Mouse (Mus musculus): Measurements from ENCODE around the gene Abca12. TPM values are rescaled to one million over a fixed set of nuclear protein-coding genes. Genes with fewer than 3 reads are reported as not detected.
A peak's percentile ranks its signal among the peaks of the same experiment; 100 is the strongest.

Gene Abca12
- polyA plus RNA-seq (2015; fragmentation: Nextera tagmentation; extraction: Ambion mirVana) = 8.3 and 8.8 TPM in 2 replicates

GRCm38 (mm10) chr1:71414810-71415209 is at the start of gene Abca12:
Gene Abca12, minus strand, starts transcription at chr1:71414910.
- no peaks in the 10 kb centered on the region for H3K4me1 ChIP-seq (replicated peaks; ENCODE audit: control insufficient read depth, insufficient read depth)
- no peaks in the 10 kb centered on the region for H3K9me3 ChIP-seq (ENCODE audit: control insufficient read depth, low read length)
- ATAC-seq (ENCODE audit: low FRiP score, low TSS enrichment) (no peak; the same call in 1 of the 2 replicates), DNase-seq (ENCODE audit: low spot score) (no peak)
- H3K9ac ChIP-seq (ENCODE audit: low read length) = no peak within 1 kb of the TSS
- H3K4me3 ChIP-seq (ENCODE audit: low read depth, low read length) = no peak within 1 kb of the TSS
- H3K4me2 ChIP-seq (replicated peaks; ENCODE audit: low read depth) = no peak within 1 kb of the TSS
- no peaks in the 10 kb centered on the region for H3K27me3 ChIP-seq (ENCODE audit: control insufficient read depth, insufficient read depth, low read length)
- no peak for TF ChIP-seq CTCF (IDR thresholded peaks at IDR 0.05; ENCODE audit: low read depth)
- WGBS = 66% methylated on average over 7 of the region's 7 CpGs
- H3K36me3 ChIP-seq (ENCODE audit: control insufficient read depth, insufficient read depth, low read length) = no peaks in the 10 kb centered on the region
- peak within 1 kb of the TSS; percentile 37; the same call in 1 of the 2 replicates for H3K27ac ChIP-seq (replicated peaks)

- DNase-seq (ENCODE audit: low spot score) (no peak), ATAC-seq (ENCODE audit: low FRiP score, low TSS enrichment) (no peak)
- TF ChIP-seq EP300 (optimal IDR thresholded peaks at IDR 0.05) (no peak), CTCF (IDR thresholded peaks at IDR 0.05; ENCODE audit: low read depth) (no peak)
- H3K4me1 ChIP-seq (replicated peaks; ENCODE audit: control insufficient read depth, insufficient read depth) = no peaks in the 10 kb centered on the region
- H3K27ac ChIP-seq (replicated peaks) = no peak overlapping the region
- H3K9me3 ChIP-seq (ENCODE audit: control insufficient read depth, low read length) = no peaks in the 10 kb centered on the region
- H3K36me3 ChIP-seq (ENCODE audit: control insufficient read depth, insufficient read depth, low read length) = no peaks in the 10 kb centered on the region
- H3K27me3 ChIP-seq (ENCODE audit: control insufficient read depth, insufficient read depth, low read length) = no peaks in the 10 kb centered on the region
- H3K4me2 ChIP-seq (replicated peaks; ENCODE audit: low read depth) = no peak overlapping the region
- H3K9ac ChIP-seq (ENCODE audit: low read length) = no peak overlapping the region
- 59% methylated on average over 3 of the region's 3 CpGs for WGBS
- H3K4me3 ChIP-seq (ENCODE audit: low read depth, low read length) = no peak overlapping the region
Measured at GRCm38 (mm10) chr1:71457961-71458360, 43.3 kb upstream of the Abca12 start.

GRCm38 (mm10) chr1:71447424-71447823 is 32.7 kb upstream of the Abca12 start:
- no peak for ATAC-seq (ENCODE audit: low FRiP score, low TSS enrichment)
- Histone ChIP-seq H3K9me3 (ENCODE audit: control insufficient read depth, low read length) (no peaks in the 10 kb centered on the region), H3K27me3 (ENCODE audit: control insufficient read depth, insufficient read depth, low read length) (no peaks in the 10 kb centered on the region), H3K4me1 (replicated peaks; ENCODE audit: control insufficient read depth, insufficient read depth) (no peaks in the 10 kb centered on the region), H3K4me3 (ENCODE audit: low read depth, low read length) (no peak overlapping the region), H3K9ac (ENCODE audit: low read length) (no peak overlapping the region), H3K36me3 (ENCODE audit: control insufficient read depth, insufficient read depth, low read length) (no peaks in the 10 kb centered on the region), H3K27ac (replicated peaks) (no peak overlapping the region), H3K4me2 (replicated peaks; ENCODE audit: low read depth) (no peak overlapping the region)
- WGBS = 93% methylated on average over 4 of the region's 4 CpGs
- no peak for TF ChIP-seq EP300 (optimal IDR thresholded peaks at IDR 0.05)
- no peak for TF ChIP-seq CTCF (IDR thresholded peaks at IDR 0.05; ENCODE audit: low read depth)
- DNase-seq (ENCODE audit: low spot score) = no peak

GRCm38 (mm10) chr1:71421741-71422333 is 7.1 kb upstream of the Abca12 start:
- no peak overlapping the region for H3K27ac ChIP-seq (replicated peaks)
- ATAC-seq (ENCODE audit: low FRiP score, low TSS enrichment) (no peak), DNase-seq (ENCODE audit: low spot score) (no peak)
- no peak overlapping the region for H3K4me3 ChIP-seq (ENCODE audit: low read depth, low read length)
- H3K4me2 ChIP-seq (replicated peaks; ENCODE audit: low read depth) = no peak overlapping the region
- H3K36me3 ChIP-seq (ENCODE audit: control insufficient read depth, insufficient read depth, low read length) = no peaks in the 10 kb centered on the region
- no peak overlapping the region for H3K9ac ChIP-seq (ENCODE audit: low read length)
- no peaks in the 10 kb centered on the region for H3K4me1 ChIP-seq (replicated peaks; ENCODE audit: control insufficient read depth, insufficient read depth)
- no peaks in the 10 kb centered on the region for H3K27me3 ChIP-seq (ENCODE audit: control insufficient read depth, insufficient read depth, low read length)
- TF ChIP-seq EP300 (optimal IDR thresholded peaks at IDR 0.05) = no peak
- no peak for TF ChIP-seq CTCF (IDR thresholded peaks at IDR 0.05; ENCODE audit: low read depth)
- 32% methylated on average over 13 of the region's 13 CpGs for WGBS
- H3K9me3 ChIP-seq (ENCODE audit: control insufficient read depth, low read length) = no peaks in the 10 kb centered on the region

- H3K9ac ChIP-seq (ENCODE audit: low read length) = no peak overlapping the region
- WGBS = 81% methylated on average over 5 of the region's 5 CpGs
- no peak overlapping the region for H3K4me2 ChIP-seq (replicated peaks; ENCODE audit: low read depth)
- no peaks in the 10 kb centered on the region for H3K27me3 ChIP-seq (ENCODE audit: control insufficient read depth, insufficient read depth, low read length)
- no peak for DNase-seq (ENCODE audit: low spot score)
- no peak overlapping the region for H3K4me3 ChIP-seq (ENCODE audit: low read depth, low read length)
- TF ChIP-seq EP300 (optimal IDR thresholded peaks at IDR 0.05) (no peak), CTCF (IDR thresholded peaks at IDR 0.05; ENCODE audit: low read depth) (no peak)
- no peaks in the 10 kb centered on the region for H3K36me3 ChIP-seq (ENCODE audit: control insufficient read depth, insufficient read depth, low read length)
- ATAC-seq (ENCODE audit: low FRiP score, low TSS enrichment) = no peak
- H3K9me3 ChIP-seq (ENCODE audit: control insufficient read depth, low read length) = no peaks in the 10 kb centered on the region
- no peaks in the 10 kb centered on the region for H3K4me1 ChIP-seq (replicated peaks; ENCODE audit: control insufficient read depth, insufficient read depth)
- H3K27ac ChIP-seq (replicated peaks) = no peak overlapping the region
Measured at GRCm38 (mm10) chr1:71418467-71418866, 3.8 kb upstream of the Abca12 start.

GRCm38 (mm10) chr1:71417951-71418350 is 3.2 kb upstream of the Abca12 start:
- no peak overlapping the region for H3K4me2 ChIP-seq (replicated peaks; ENCODE audit: low read depth)
- H3K9ac ChIP-seq (ENCODE audit: low read length) = no peak overlapping the region
- no peak overlapping the region for H3K4me3 ChIP-seq (ENCODE audit: low read depth, low read length)
- H3K4me1 ChIP-seq (replicated peaks; ENCODE audit: control insufficient read depth, insufficient read depth) = no peaks in the 10 kb centered on the region
- H3K9me3 ChIP-seq (ENCODE audit: control insufficient read depth, low read length) = no peaks in the 10 kb centered on the region
- ATAC-seq (ENCODE audit: low FRiP score, low TSS enrichment) (no peak), DNase-seq (ENCODE audit: low spot score) (no peak)
- H3K27ac ChIP-seq (replicated peaks) = no peak overlapping the region
- no peak for TF ChIP-seq EP300 (optimal IDR thresholded peaks at IDR 0.05)
- TF ChIP-seq CTCF (IDR thresholded peaks at IDR 0.05; ENCODE audit: low read depth) = no peak
- no peaks in the 10 kb centered on the region for H3K36me3 ChIP-seq (ENCODE audit: control insufficient read depth, insufficient read depth, low read length)
- WGBS = 87% methylated on average over 5 of the region's 5 CpGs
- H3K27me3 ChIP-seq (ENCODE audit: control insufficient read depth, insufficient read depth, low read length) = no peaks in the 10 kb centered on the region
